Mouse (Mus musculus) CH12.LX (cell line): ENCODE measurements around the gene Vti1a. TPM values are rescaled to one million over a fixed set of nuclear protein-coding genes. Genes with fewer than 3 reads are reported as not detected.

Source experiments
- DNase-seq: peaks from one replicate; pipeline ENCODE4 v3.0.0-alpha.2; 2013; ENCODE audit errors: extremely low read depth
- H3K27ac ChIP-seq: 2 replicates; pipeline ENCODE4 v1.5.1; 2012; ENCODE audit warnings: low read depth, mild to moderate bottlenecking, control low read depth, moderate library complexity; ENCODE audit not compliant: insufficient read depth
- H3K27me3 ChIP-seq: replicated peaks from 2 replicates; pipeline ENCODE3; 2012; ENCODE audit warnings: inconsistent platforms
- H3K36me3 ChIP-seq, 2 experiments: replicated peaks in 1 of 2; 2 replicates each; pipeline versions ENCODE3 to v1.6.1; 2012; ENCODE audit warnings: inconsistent platforms in 1 of 2, low read length in 1 of 2, mild to moderate bottlenecking in 1 of 2, mixed read lengths in 1 of 2, moderate library complexity in 1 of 2; ENCODE audit not compliant: control insufficient read depth in 1 of 2, insufficient read depth in 1 of 2
- H3K4me1 ChIP-seq, 2 experiments: 2 replicates each; pipeline ENCODE4 v1.6.1; 2012; ENCODE audit warnings: inconsistent platforms in 1 of 2, moderate library complexity in 1 of 2; ENCODE audit not compliant: insufficient read depth in 2 of 2, control insufficient read depth in 1 of 2
- H3K4me2 ChIP-seq: 2 replicates; pipeline ENCODE4 v1.6.1; 2012; ENCODE audit warnings: low read depth, mild to moderate bottlenecking, control low read depth; ENCODE audit not compliant: poor library complexity, insufficient read depth, severe bottlenecking
- H3K4me3 ChIP-seq, 3 experiments: fragments of 150-350 bp in 1 of 3; sonication (generic) in 1 of 3; replicated peaks in 1 of 3; 2 replicates each; pipeline versions ENCODE3 to v1.5.1; 2011 to 2012; ENCODE audit warnings: low read depth in 2 of 3, low read length in 2 of 3, mild to moderate bottlenecking in 2 of 3, moderate library complexity in 2 of 3, control low read depth in 1 of 3, improper control_type of control experiment in 1 of 3, inconsistent platforms in 1 of 3, mixed read lengths in 1 of 3; ENCODE audit not compliant: poor library complexity in 1 of 3
- H3K79me2 ChIP-seq: replicated peaks from 2 replicates; pipeline ENCODE4 v1.6.1; 2012; ENCODE audit warnings: mild to moderate bottlenecking, moderate library complexity; ENCODE audit not compliant: control insufficient read depth, poor library complexity, insufficient read depth, severe bottlenecking; ENCODE audit errors: extremely low read depth
- H3K9ac ChIP-seq: 2 replicates; pipeline ENCODE4 v1.6.1; 2012; ENCODE audit warnings: low read depth, mild to moderate bottlenecking, control low read depth, moderate library complexity; ENCODE audit not compliant: insufficient read depth
- H3K9me3 ChIP-seq: replicated peaks from 2 replicates; pipeline ENCODE3; 2012; ENCODE audit warnings: low read length, inconsistent platforms, mixed read lengths
- CHD1 ChIP-seq: IDR thresholded peaks from 2 replicates; pipeline ENCODE4 v1.6.1; 2012; ENCODE audit warnings: low read depth, low read length, improper control_type of control experiment, inconsistent platforms
- E2F4 ChIP-seq: IDR thresholded peaks from 2 replicates; pipeline ENCODE4 v1.6.1; 2011; ENCODE audit warnings: low read depth, low read length, improper control_type of control experiment; ENCODE audit not compliant: insufficient replicate concordance
- EP300 ChIP-seq: IDR thresholded peaks from 2 replicates; pipeline ENCODE4 v1.6.1; 2011; ENCODE audit warnings: low read length, improper control_type of control experiment
- GABPA ChIP-seq: IDR thresholded peaks from 2 replicates; pipeline ENCODE4 v1.6.1; 2012; ENCODE audit warnings: low read depth, low read length, improper control_type of control experiment, inconsistent platforms; ENCODE audit not compliant: insufficient replicate concordance
- IRF4 ChIP-seq: IDR thresholded peaks from 2 replicates; pipeline ENCODE4 v1.6.1; 2014; ENCODE audit warnings: low read depth, mild to moderate bottlenecking, inconsistent platforms, low read length, improper control_type of control experiment
- JUN ChIP-seq: IDR thresholded peaks from 2 replicates; pipeline ENCODE4 v1.6.1; 2011; ENCODE audit warnings: low read depth, mild to moderate bottlenecking, low read length, improper control_type of control experiment, moderate library complexity; ENCODE audit not compliant: insufficient read depth
- MAX ChIP-seq: IDR thresholded peaks from 2 replicates; pipeline ENCODE4 v1.6.1; 2011; ENCODE audit warnings: low read length, improper control_type of control experiment
- MXI1 ChIP-seq: IDR thresholded peaks from 2 replicates; pipeline ENCODE4 v1.6.1; 2011; ENCODE audit warnings: mild to moderate bottlenecking, low read depth, low read length, improper control_type of control experiment
- MYC ChIP-seq: IDR thresholded peaks from 2 replicates; pipeline ENCODE4 v1.6.1; 2011; ENCODE audit warnings: low read depth, mild to moderate bottlenecking, improper control_type of control experiment, low read length
- NELFE ChIP-seq: IDR thresholded peaks from 2 replicates; pipeline ENCODE4 v1.6.1; 2011; ENCODE audit warnings: low read depth, low read length, improper control_type of control experiment
- NRF1 ChIP-seq: IDR thresholded peaks from 2 replicates; pipeline ENCODE4 v1.6.1; 2014; ENCODE audit warnings: low read depth, mild to moderate bottlenecking, inconsistent platforms, low read length, improper control_type of control experiment, moderate library complexity
- RCOR1 ChIP-seq: conservative IDR thresholded peaks from 2 replicates; pipeline ENCODE4 v1.6.1; 2012; ENCODE audit warnings: low read depth, mild to moderate bottlenecking, inconsistent platforms, low read length, improper control_type of control experiment
- SIN3A ChIP-seq: IDR thresholded peaks from 2 replicates; pipeline ENCODE4 v1.6.1; 2012; ENCODE audit warnings: low read length, improper control_type of control experiment, inconsistent platforms
- SMC3 ChIP-seq: IDR thresholded peaks from 2 replicates; pipeline ENCODE4 v1.6.1; 2011; ENCODE audit warnings: low read depth, low read length, improper control_type of control experiment
- UBTF ChIP-seq: IDR thresholded peaks from 2 replicates; pipeline ENCODE4 v1.6.1; 2012; ENCODE audit warnings: low read depth, mild to moderate bottlenecking, inconsistent platforms, low read length, improper control_type of control experiment, moderate library complexity
- USF1 ChIP-seq: IDR thresholded peaks from 2 replicates; pipeline ENCODE4 v1.6.1; 2014; ENCODE audit warnings: low read depth, mild to moderate bottlenecking, inconsistent platforms, low read length, improper control_type of control experiment
- USF2 ChIP-seq: conservative IDR thresholded peaks from 2 replicates; pipeline ENCODE4 v1.6.1; 2011; ENCODE audit warnings: low read depth, low read length, improper control_type of control experiment
- ZNF384 ChIP-seq: IDR thresholded peaks from 2 replicates; pipeline ENCODE4 v1.6.1; 2012; ENCODE audit warnings: low read depth, low read length, improper control_type of control experiment, inconsistent platforms
- dilution Hi-C: fragments of 300-500 bp; cut with MboI; formaldehyde crosslinking; loops from 2 replicates; pipeline ENCODE4 v1.14.3; 2020; ENCODE audit warnings: low sequenced_read_pairs; ENCODE audit not compliant: extremely low pct_unique_long_range_greater_than_20kb, extremely low pct_ligation_motif_present
- in situ Hi-C: fragments of 300-500 bp; cut with MboI; formaldehyde crosslinking; loops from 3 replicates; pipeline ENCODE4 v1.14.3; 2019; ENCODE audit warnings: low sequenced_read_pairs, low pct_ligation_motif_present, low pct_unique_long_range_greater_than_20kb, mixed read lengths
- polyA plus RNA-seq: library from polyadenylated mRNA; unstranded; fragments of >175 nt; gene quantifications from 2 replicates; pipeline ENCODE4 v1.2.1, GENCODE M21; 2012; ENCODE audit warnings: low read depth; ENCODE audit not compliant: insufficient read length
- total RNA-seq, 2 experiments: library from RNA; depleted of rRNA; stranded (reverse); fragments of 300-350 nt in 1 of 2; fragments of >200 nt in 1 of 2; gene quantifications; 2 replicates each; pipeline ENCODE4 v1.2.3; 2012 to 2014

Vti1a gene
- total and polyA plus RNA-seq, 3 experiments, result 22.3 to 27.6 (median 23.5) TPM

DNA sequence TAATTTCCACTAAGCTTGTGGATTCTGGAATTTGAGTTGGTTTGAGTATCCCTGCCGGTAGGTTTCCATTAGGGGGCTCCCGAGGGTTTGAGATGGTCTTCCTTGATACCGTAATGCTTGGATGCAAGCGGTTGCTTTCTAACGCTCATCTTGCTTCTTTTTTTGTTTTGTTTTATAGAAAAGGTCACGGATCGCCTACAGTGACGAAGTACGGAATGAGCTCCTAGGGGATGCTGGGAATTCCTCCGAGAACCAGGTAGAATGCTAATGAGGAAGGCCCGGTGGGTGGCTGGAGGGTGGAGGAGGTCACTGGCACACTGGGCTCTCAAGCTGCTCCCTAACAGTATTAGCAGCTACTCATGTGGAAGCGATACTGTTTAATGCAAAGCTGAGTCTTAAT lies 64.7 kb downstream of the Vti1a start:
- DNase-seq, result no peak
- no peak overlapping the region for H3K4me2 ChIP-seq
- in situ Hi-C loops, result no loop called here

DNA sequence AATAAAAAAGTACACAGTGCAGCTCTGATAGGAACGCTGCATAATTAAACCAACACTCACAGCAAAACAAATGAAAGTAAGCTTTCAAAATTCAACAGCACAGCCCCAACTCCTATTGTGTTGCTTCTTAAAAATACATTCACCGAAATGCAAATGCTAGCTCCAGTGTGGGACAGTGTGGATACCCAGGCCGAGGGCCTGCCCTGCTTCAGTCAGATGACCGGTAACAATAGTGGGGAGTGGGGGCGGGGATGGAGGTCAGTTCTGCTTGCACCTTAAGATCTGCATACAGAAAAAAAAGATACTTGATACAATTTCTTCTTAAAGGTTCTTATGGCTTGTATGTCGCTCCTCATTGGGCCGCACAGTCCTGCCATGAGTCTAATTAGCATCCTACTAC lies 65.2 kb downstream of the Vti1a start:
- no peak overlapping the region for H3K9ac ChIP-seq
- TF ChIP-seq EP300 (no peak), E2F4 (no peak), RCOR1 (no peak), ZNF384 (no peak), MAX (no peak), UBTF (no peak), JUN (no peak), USF2 (no peak), NRF1 (no peak), MYC (no peak), NELFE (no peak), SMC3 (no peak), GABPA (no peak), SIN3A (no peak), USF1 (no peak), MXI1 (no peak), IRF4 (no peak)
- peaks cover 0 to 43% of the 10 kb centered on the region in 2 experiments; a peak in 2 of 4 replicates for H3K4me1 ChIP-seq
- dilution Hi-C loops (no loop called here), in situ Hi-C loops (no loop called here)
- H3K4me2 ChIP-seq, result no peak overlapping the region
- no peak for DNase-seq
- H3K79me2 ChIP-seq, result no peaks in the 10 kb centered on the region; the same call in 1 of the 2 replicates
- H3K27me3 ChIP-seq, result no peaks in the 10 kb centered on the region
- no peak overlapping the region for H3K4me3 ChIP-seq
- no peak overlapping the region for H3K27ac ChIP-seq
- H3K9me3 ChIP-seq, result no peaks in the 10 kb centered on the region
- H3K36me3 ChIP-seq, result peaks cover 4 to 27% of the 10 kb centered on the region in 2 experiments

More for the DNA sequence above, 64.7 kb downstream of the Vti1a start:
- no peaks in the 10 kb centered on the region; the same call in 1 of the 2 replicates for H3K79me2 ChIP-seq
- H3K4me1 ChIP-seq, result peaks cover 0 to 44% of the 10 kb centered on the region in 2 experiments; a peak in 2 of 4 replicates
- dilution Hi-C loops, result no loop called here
- H3K27ac ChIP-seq, result no peak overlapping the region
- no peak overlapping the region for H3K9ac ChIP-seq
- no peaks in the 10 kb centered on the region for H3K9me3 ChIP-seq
- H3K4me3 ChIP-seq, result no peak overlapping the region
- TF ChIP-seq CHD1 (no peak), SMC3 (no peak)
- TF ChIP-seq, all 38 proteins: peak for 0
- H3K36me3 ChIP-seq, result peaks cover 4 to 26% of the 10 kb centered on the region in 2 experiments
- H3K27me3 ChIP-seq, result no peaks in the 10 kb centered on the region
